Mouse (Mus musculus) lung, postnatal 10 days (tissue): Measurements from ENCODE around the gene Hsp90aa1.
"Not testable (repeated sequence)": the region's sequence is repeated elsewhere in the genome, so short reads cannot be mapped to it uniquely, and the experiment has no call there.

Source experiments
- DNase-seq: peaks from one replicate; pipeline ENCODE4 v3.0.0; 2021

The Hsp90aa1 gene

GRCm38 (mm10) chr12:110702556-110702955, at the start of gene Hsp90aa1:
Hsp90aa1 (minus strand) TSS chr12:110702728.
- no peak for DNase-seq

GRCm38 (mm10) chr12:110750770-110751439, 48.4 kb upstream of the Hsp90aa1 start:
- DNase-seq, result no peak

DNA sequence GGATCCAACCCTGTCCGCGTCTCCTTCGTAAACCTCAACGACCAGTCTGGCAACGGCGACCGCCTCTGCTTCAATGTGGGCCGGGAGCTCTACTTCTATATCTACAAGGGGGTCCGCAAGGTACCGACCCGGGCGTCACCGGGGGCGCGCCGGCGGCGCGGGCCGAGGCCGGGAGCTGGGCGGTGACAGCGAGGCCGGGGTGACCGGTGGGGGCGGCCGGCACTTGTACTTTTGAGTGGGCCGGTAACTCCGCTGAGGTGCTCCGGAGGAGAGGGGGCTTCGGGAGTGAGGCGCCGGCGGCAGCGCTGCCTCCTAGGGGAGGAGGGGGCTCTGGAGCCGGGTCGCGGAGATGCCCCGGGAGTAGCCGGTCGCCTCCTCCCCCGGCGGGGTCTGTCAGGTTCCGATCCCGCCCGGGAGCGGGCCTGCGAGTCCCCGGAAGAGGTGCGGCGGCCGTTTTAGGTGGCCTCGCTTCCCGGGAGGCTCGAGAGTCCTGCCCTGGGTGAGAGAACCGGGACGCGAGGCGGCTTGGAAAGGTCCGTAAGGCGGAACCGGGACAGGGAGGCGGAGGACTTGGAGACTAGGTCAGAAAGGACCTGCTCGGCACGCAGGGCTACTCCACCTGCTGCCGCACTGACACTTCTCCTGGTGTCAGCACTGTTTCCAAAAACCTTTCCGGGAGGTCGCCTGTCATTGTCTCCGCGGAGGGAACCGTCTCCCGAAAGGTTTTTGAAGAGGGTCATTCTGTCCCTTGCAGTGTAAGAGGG, 35.8 kb upstream of the Hsp90aa1 start:
- peak; percentile 31 for DNase-seq

GRCm38 (mm10) chr12:110737170-110738157, 34.9 kb upstream of the Hsp90aa1 start, which contains the start of gene Wdr20:
Wdr20 (plus strand) TSS chr12:110737944.
- peak; percentile 97 for DNase-seq

- no peak for DNase-seq
These were observed 34.1 kb upstream of the Hsp90aa1 start for GRCm38 (mm10) chr12:110736641-110737040.

GRCm38 (mm10) chr12:110733254-110733653, 30.7 kb upstream of the Hsp90aa1 start:
- not testable (repeated sequence) for DNase-seq

DNA sequence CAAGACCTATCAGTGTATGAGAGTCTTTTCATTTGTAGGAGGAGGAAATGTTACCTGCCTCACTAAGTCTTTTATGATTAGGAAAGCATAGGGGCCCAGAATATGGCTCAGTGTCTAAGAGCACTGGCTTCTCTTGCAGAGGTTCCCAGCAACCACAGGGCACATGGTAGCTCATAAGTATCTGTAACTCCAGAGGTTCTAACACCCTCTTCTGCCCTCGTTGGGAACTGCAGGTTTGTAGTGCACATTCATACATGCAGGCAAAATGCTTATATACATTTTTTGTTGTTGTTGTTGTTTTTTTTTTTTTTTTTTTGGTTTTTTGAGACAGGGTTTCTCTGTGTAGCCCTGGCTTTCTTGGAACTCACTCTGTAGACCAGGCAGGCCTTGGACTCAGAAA, 23.9 kb upstream of the Hsp90aa1 start:
- no peak for DNase-seq

GRCm38 (mm10) chr12:110725489-110725888, 23.0 kb upstream of the Hsp90aa1 start:
- DNase-seq, result no peak

DNA sequence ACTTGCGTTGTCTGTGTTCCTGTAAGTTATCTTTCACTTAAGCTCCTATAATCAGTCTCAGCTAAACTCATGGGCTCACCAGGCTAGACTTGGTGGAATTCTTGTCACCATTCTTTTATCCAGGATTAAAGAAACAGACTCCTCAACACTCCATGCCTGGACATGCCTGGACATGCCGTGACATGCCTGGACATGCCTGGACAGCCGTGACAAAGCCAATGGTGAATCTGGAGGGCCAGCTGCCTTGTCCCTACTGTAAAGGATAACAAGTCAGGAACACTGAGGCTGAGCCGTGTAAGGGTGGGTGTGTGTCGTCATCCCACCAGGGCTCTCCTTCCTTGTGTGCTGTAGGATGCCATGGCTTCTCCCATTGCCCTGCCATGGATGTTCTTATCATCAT, 22.5 kb upstream of the Hsp90aa1 start:
- DNase-seq, result no peak

DNA sequence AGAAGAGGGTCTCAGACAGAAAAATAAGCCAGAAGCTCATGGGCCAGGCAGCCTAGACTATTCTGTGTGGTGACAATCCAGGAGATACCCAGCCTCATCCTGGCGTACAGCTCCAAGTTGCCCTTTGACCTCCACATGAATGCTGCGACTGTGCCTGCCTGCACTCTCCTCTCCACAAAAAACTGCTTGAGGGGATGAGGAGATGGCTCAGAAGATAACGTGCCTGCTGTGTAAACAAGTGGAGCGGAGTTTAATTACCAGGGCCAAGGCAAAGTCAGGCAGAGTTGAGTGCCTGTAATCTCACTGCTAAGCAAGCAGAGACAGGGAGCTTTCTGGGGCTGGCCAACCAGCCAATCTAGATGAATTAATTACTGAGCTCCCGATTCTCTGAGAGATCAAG, 13.5 kb upstream of the Hsp90aa1 start:
- no peak for DNase-seq

DNA sequence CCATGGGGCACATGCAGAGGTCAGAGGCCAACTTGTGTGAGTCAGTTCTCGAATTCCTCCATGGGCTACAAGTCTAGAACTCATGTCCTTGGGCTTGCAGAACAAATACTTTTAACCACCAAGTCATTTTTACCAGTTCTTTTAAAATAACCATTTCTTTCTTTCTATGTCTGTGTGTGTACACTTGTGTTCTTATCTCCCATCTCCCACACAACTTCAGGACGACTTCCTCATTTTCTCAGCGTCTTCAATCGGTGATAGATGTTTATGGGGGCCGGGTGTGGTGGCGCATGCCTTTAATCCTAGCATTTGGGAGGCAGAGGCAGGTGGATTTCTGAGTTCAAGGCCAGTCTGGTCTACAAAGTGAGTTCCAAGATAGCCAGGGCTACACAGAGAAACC, 11.7 kb upstream of the Hsp90aa1 start:
- no peak for DNase-seq

GRCm38 (mm10) chr12:110713784-110714183, 11.3 kb upstream of the Hsp90aa1 start:
- DNase-seq, result peak; percentile 23

- DNase-seq, result no peak
These were observed 8.7 kb upstream of the Hsp90aa1 start for GRCm38 (mm10) chr12:110711270-110711669.

DNA sequence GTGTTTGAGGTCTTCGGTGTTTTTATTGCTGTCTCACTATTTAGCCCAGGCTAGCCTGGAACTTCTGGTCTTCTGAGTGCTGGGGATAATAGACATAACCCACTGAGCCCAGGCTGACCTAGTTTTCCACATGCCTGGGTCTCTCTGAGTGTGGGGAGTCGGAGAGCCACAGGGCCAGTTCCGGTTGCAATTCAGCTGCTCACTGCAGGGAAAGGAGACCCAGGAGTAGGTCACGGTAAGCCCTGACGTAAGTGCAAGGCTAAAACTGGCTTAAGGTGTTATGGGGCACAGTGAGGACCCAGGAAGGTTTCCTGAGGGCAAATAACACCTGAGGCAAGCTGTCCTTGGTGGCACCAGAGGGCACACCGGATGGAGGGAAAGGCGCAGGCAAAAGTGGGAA, 4.9 kb upstream of the Hsp90aa1 start:
- DNase-seq, result no peak

GRCm38 (mm10) chr12:110706337-110707231, 4.1 kb upstream of the Hsp90aa1 start:
- peak; percentile 73 for DNase-seq

DNA sequence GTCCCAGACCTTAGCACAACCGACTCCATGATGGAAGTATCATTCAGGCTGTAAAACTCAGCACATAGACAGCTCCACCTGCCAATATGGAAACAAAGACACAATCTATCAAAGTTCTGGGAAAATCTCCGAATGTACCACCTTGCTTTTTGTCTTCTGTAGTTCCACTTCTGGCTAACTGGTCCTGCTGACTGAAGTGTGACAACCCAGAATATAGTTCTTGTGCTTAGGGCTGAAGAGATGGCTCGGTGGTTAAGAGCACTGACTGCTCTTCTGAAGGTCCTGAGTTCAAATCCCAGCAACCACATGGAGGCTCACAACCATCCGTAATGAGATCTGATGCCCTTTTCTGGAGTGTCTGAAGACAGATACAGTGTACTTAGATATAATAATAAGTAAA, 2.9 kb upstream of the Hsp90aa1 start:
- not testable (repeated sequence) for DNase-seq

GRCm38 (mm10) chr12:110703682-110704081, 1.2 kb upstream of the Hsp90aa1 start:
- DNase-seq, result no peak

GRCm38 (mm10) chr12:110703008-110703471, 512 bp upstream of the Hsp90aa1 start:
- DNase-seq, result peak; percentile 92

- DNase-seq, result not testable (repeated sequence)
These were observed 1.2 kb downstream of the Hsp90aa1 start for GRCm38 (mm10) chr12:110701363-110701762.

- DNase-seq, result no peak
These were observed 1.8 kb downstream of the Hsp90aa1 start for GRCm38 (mm10) chr12:110700730-110701129.

GRCm38 (mm10) chr12:110699171-110699547, 3.4 kb downstream of the Hsp90aa1 start:
- no peak for DNase-seq
